Comparison of ENCODE assay signal across 17 mouse cellular contexts in genomic region chr4:16515659-16516058, GRCm38 (mm10).
"Had no signal": no experiment of that assay in that cellular context is flagged by ENCODE, and none has a peak within 500 bp of the region (broad histone marks: within the 10 kb centered on the region; RNA-seq: fewer than 3 reads in every experiment).

No protein-coding gene starts in this region.

- H3K36me3 ChIP-seq: lung, embryonic 15.5 days; midbrain, embryonic 13.5 days; midbrain, embryonic 15.5 days; neural tube, embryonic 12.5 days; stomach, embryonic 15.5 days had no signal

- ATAC-seq: liver, postnatal 0 days; lung, postnatal 0 days; midbrain, embryonic 13.5 days; midbrain, embryonic 15.5 days had no signal

- H3K27ac ChIP-seq: lung, embryonic 15.5 days; macrophage; midbrain, embryonic 13.5 days; midbrain, embryonic 15.5 days; neural tube, embryonic 12.5 days; stomach, embryonic 15.5 days; stomach, postnatal 0 days had no signal

- H3K4me1 ChIP-seq: lung, embryonic 15.5 days; megakaryocyte, embryonic 14.5 days; midbrain, embryonic 13.5 days; midbrain, embryonic 15.5 days; neural tube, embryonic 12.5 days; stomach, embryonic 15.5 days had no signal

- H3K9me3 ChIP-seq: lung, embryonic 15.5 days; megakaryocyte, embryonic 14.5 days; midbrain, embryonic 13.5 days; midbrain, embryonic 15.5 days; neural tube, embryonic 12.5 days; stomach, embryonic 15.5 days had no signal

- H3K4me3 ChIP-seq: lung, embryonic 15.5 days; megakaryocyte, embryonic 14.5 days; midbrain, embryonic 13.5 days; midbrain, embryonic 15.5 days; neural tube, embryonic 12.5 days; stomach, embryonic 15.5 days had no signal

- H3K27me3 ChIP-seq: lung, embryonic 15.5 days; megakaryocyte, embryonic 14.5 days; midbrain, embryonic 13.5 days; midbrain, embryonic 15.5 days; neural tube, embryonic 12.5 days; stomach, embryonic 15.5 days had no signal

- DNase-seq: liver, postnatal 0 days; lung, adult 2 months; lung, postnatal 14 days; lung, postnatal 36 days; right cerebral cortex, postnatal 14 days; thymus, adult 2 months; thymus, postnatal 25 days; thymus, postnatal 4 days had no signal
